Mouse (Mus musculus) frontal cortex, postnatal 36 days (tissue): ENCODE results near the gene Msrb3.
A peak's percentile ranks its signal among the peaks of the same experiment; 100 is the strongest.

Experiments
- DNase-seq, 2 experiments: peaks; one replicate each; pipeline ENCODE4 v3.0.0; 2022; ENCODE audit warnings: low spot score in 2 of 2

The Msrb3 gene

DNA sequence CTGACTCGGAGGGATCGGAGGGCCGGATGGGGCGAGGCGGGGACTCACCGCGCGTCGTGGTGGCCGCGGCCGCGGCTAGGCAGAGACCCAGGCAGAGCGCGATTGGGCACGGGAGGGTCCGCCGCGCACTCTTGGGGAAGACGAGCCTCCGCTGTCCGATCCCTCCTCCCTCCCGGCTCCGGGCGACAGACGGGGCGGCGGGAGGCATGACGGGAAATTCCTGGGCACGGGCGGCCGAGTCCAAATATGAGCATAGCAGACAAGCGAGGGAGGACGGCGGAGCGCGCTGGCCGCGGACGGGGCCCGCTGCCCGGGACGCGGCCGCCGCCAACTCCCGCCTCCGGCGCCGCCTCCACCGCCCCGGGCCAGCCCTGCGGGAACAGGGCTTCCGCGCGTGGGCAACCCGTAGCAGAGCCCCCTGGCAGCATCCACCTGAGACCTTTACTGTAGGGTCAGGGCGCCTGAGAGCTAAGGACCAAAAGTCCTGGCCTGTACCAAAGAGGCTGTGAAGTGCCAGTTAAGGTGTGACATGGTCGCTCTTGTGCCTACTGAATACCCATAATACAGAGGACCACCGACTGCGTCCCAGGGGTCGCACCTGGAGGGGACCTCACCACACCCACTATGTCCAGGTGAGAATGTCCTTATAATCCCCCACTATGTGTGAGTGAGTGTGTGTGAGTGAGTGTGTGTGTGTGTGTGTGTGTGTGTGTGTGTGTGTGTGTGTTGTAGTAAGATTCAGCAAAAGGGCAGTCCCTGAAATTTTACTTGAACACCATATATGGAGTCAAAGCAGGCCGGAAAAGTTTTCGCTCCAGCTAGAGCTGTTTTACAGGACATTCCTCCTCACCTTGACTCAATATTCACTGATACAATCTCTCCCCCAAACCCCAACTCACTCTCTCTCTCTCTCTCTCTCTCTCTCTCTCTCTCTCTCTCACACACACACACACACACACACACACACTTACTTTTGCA lies at the start of gene Msrb3:
Gene Msrb3 (minus strand): TSS at position 317 of the 978 bp plus-strand sequence.
- DNase-seq: peak; percentile 72

DNA sequence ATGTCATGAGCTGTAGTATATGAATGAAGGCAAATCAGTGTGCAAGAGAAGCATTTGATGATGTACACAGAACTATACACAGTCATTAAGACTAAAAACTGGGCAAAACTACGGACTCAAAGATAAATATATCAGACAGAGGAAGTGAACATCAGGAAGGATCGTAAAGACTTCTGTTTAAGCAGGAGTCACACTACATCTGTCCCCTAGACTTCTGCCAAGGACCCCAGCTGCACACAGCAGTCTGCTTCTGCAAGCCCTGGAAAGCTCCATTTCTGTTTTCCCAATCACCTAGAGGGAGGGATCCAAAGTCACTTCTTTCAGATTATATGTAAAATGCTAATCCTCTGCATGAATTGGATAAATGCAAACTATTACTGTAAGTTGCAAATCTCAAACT lies 49.6 kb upstream of the Msrb3 start:
- DNase-seq: no peak

- DNase-seq: no peak
These were observed 48.9 kb upstream of the Msrb3 start for GRCm38 (mm10) chr10:120947842-120948241.

- no peak for DNase-seq
These were observed 47.9 kb upstream of the Msrb3 start for GRCm38 (mm10) chr10:120946847-120947246.

DNA sequence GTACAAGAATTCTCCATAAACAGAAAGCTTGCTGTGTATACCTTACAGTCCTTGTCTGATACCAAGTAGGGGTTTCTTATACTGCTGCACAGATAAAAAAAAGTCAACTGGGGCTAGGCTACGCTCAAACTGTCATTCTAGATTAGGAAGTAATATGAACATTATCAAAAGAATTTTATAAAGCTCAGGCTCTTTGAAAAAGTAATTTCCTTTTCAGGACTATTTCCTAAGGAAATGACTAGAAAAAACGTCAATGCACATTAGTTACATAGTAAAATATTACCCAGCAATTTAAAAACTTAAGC lies 40.0 kb upstream of the Msrb3 start:
- no peak for DNase-seq

DNA sequence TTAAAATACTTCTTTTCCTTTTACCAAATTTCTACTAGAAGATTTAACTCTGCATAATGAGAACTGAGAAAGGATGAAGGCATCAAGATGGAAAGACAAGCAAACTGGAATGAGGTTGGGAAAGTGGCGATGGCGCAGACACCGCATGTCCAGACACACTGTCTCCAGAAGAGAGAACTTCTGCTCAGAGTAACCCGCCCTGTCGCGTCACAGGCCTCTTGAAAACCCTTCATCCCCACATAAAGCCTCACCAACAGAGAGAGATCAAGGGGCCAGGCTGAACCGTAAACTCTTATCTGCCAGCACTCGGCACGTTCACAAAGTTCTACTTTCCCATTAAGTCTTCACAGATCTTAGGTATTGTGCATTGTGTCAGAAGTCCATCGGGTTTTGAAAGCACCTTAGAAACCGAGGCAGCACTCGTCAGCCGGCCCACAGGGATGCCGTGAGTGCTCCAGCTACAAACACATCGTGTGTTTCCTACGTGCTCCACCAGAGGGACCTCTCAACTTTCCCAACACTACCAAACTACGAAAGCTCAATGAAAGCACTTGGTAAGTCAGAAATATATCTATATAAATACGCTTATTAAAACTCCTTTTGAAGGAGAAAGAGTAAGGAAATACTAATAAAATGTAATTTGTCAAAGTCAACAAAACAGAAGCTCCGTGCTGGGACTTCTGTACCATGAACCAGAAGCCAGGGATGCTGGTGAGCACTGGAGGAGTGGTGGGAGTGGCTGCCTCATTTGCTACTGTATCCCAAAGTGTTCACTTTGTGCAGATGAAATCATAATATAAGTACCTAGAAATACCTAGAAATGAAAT lies 39.4 kb upstream of the Msrb3 start:
- DNase-seq: peak; percentile 35 to 73

DNA sequence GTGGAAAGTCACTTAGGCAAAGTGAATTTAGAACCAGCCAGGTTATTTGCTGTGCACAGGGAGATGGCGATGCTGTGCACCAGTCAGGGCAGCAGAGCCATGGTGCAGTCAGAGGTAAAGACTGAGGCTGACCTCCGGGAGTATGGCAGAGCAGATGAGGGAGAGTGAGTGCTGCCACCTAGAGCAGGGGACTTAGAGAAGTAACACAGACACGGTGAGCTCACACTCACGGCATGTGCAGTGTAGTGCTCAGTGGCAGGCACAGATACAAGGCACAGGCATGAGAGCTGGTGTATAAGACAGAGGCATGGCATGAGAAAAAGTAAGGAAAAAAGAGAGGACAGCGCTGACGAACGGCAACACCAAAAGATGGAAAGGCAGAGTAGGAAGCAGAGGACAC lies 30.6 kb upstream of the Msrb3 start:
- no peak for DNase-seq

GRCm38 (mm10) chr10:120928183-120928582 lies 29.3 kb upstream of the Msrb3 start:
- no peak for DNase-seq

GRCm38 (mm10) chr10:120926156-120926555 lies 27.3 kb upstream of the Msrb3 start:
- no peak for DNase-seq

DNA sequence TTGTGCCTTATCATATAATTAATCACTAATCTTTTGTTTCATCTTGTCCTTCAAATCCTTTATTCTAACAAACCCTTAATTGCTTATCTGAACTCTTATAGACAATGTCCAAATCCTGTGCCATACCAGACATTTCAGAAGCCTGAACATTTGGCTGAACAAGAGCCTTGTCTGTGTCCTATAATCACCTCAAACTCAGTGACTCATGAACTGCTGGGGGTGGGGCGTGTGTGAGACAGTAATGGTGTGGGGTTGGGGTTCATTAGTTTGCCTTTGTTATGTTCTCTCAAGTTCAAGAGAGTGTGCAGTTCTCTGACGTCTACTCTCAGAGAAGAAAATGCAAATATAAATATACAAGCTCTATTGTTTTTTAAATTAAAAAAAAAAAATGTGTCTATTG lies 22.6 kb upstream of the Msrb3 start:
- DNase-seq: no peak

DNA sequence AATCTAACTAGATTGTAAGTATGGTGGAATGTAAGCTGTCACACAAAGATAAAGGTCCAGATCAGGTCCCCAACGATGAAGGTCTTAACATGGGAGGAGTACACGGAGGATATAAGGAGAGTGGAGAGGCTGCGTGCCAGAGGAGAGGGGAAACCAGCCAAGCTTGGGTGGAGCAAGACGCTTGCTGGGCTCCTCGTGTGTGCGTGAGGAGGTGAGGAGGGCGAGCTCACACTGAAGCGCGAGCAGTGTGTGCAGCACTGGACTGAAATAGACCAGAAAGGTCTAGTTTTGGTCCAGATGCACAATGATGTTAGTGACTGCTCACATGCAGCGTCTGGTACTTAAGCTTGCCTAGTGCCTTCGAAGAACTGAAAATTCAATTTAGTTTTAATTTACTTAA lies 21.7 kb upstream of the Msrb3 start:
- DNase-seq: no peak

DNA sequence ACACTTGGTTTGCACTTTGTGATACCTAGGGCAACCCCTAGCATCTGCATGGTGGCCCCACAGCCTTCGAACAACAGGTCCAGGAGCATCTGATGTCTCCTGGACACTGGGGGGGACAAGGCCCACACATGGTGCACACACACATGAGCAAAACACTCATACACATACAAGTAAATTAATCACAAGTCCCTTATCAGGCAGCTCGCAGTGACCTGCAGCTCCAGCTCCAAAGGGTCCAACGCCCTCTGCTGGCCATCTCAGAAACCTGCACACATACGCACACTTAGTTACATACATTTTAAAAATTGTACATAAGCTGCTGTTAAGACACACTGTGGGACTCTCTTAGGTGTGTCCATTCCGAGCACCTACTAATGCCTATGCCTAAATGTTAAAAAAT lies 17.3 kb upstream of the Msrb3 start:
- DNase-seq: no peak

DNA sequence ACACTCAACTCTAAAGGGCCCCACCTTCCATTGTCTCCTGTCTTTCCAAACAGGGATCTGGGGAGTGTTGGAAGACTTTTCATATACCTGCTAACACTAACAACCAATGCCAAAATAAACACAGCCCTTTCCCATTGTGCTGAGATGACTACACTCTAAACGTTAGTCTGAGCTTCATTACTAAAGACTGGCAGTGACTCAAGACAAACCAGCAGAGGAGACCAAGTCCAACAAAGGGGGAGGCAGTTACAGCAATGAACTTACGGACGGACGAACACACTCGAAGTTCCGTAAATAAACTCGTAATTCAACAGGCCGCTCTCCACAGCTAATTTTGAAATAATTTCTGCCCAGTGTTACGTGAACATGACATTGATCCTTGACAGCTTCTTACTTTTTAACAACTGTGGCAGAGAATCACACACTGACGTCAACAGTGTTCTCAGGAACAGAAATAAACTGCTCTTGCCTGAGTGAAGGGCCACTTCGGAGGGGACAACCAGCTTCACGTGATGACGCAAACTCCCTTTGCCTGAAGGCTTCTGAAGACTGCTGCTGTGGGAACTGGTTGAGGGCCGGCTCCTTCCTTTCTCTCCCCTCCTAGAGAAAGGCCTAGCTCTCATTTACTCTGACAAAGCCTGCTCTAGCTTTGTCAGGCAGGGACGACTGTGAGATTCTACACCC lies 16.2 kb upstream of the Msrb3 start:
- no peak for DNase-seq

- DNase-seq: no peak
These were observed 15.4 kb upstream of the Msrb3 start for GRCm38 (mm10) chr10:120914286-120914685.

DNA sequence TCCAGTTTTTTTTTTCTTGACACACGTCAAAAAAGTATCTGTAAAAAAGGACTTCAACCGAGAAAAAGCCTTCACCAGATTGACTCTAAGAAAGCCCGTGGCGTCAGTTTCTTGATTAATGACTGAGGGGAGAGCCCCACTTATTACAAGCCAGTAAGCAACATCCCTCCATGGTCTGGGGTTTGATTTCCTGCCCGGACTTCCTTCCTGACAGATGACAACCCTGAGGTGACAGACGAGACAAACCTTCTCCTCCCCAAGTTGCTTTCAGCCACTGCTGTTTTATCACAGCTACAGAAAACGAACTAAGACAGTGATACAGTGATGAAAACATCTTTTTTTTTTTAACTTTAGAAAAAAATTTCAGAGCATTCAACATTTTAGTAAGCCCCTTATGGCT lies 14.9 kb upstream of the Msrb3 start:
- no peak for DNase-seq

DNA sequence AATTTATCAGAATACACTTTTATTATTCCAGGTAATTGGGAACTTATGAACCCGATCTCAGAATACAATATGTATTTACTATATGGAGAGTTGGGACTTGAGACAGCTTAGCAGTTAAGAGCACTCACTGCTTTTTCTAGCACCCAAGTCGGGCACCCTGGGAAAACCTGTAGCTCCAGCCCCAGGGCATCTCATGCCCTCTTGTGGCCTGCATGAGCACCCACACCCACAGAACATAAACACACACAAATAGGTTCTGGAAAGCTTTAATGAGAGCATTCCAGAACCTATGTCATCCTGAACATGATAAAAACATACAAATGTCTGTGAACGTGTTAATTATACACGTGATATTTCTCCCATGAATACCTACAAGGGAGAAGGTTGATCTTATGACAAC lies 13.1 kb upstream of the Msrb3 start:
- no peak for DNase-seq

GRCm38 (mm10) chr10:120908776-120909574 lies 10.1 kb upstream of the Msrb3 start:
- no peak for DNase-seq

DNA sequence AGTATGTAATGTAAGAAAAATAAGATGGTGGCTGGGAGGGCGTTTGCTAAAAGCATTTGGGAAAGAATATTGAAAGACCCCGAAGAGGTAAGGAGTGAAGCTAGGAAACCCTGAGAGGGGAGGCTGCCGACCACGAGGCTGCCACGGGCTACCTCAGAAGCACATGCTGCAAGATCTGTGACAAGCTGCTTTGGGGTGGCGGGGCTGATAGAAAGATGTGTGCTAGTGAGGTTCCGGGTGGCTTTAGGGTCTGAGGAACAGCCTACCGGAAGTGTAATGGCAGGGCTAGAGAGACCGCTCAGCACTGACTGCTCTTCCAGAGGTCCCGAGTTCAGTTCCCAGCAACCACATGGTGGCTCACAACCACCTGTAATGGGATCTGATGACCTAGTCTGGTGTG lies 5.8 kb upstream of the Msrb3 start:
- DNase-seq: no peak

- DNase-seq: no peak
These were observed 5.1 kb upstream of the Msrb3 start for GRCm38 (mm10) chr10:120903843-120904468.

GRCm38 (mm10) chr10:120901746-120902145 lies 2.8 kb upstream of the Msrb3 start:
- no peak for DNase-seq

DNA sequence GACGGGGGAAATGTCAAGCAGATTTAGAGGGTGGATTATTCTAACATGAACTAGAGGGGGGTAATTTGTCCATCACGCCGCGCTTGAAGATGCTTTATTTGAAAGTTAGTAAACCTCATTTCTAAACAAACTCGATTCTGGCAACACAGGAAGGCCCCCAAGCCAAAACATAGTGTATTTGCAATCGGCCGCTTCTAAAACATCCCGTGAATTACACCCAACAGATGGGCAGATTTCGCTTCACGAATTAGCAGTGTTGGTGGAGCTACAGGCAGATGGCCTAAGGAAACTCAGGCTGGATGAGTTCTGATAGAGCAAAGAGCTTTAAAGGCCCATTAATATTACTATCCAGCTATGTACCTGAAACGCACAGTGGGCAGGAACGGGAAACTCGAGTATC lies 1.2 kb upstream of the Msrb3 start:
- peak in 1 of 2 experiments; percentile 17 for DNase-seq
